Mouse (Mus musculus): Measurements from ENCODE around the gene Slc7a6os. TPM values are rescaled to one million over a fixed set of nuclear protein-coding genes. Genes with fewer than 3 reads are reported as not detected.

Slc7a6os gene
- total and polyA plus RNA-seq, 3 experiments: 38.7 to 65.1 (median 62.5) TPM

DNA sequence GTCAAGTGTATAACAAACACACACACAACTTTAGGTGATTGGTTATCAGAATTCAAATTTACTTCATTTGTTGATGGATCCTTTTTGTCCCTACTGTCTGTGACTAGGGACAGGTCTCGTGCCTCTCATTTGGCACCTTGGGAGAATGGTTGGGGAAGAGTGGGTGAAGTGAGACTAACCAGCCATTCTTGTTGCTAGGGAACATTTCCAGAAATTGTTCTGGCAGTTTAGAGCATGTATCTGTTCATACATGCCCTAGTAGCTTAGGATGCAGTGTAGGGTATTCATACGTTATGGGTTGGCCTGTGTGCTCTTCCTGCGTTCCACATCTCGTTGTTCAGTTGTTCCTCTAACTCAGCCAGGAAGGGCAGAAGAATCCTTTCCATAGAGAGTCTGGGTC is 21.6 kb downstream of the Slc7a6os start:
- peaks cover 11 to 22% of the 10 kb centered on the region in 2 experiments; a peak in 3 of 4 replicates for H3K4me1 ChIP-seq (ENCODE audit: control insufficient read depth in 1 of 2, insufficient read depth in 2 of 2)
- in situ Hi-C loops (cut with MboI; ENCODE audit: low pct_ligation_motif_present, low pct_unique_long_range_greater_than_20kb, low sequenced_read_pairs) (no loop called here), dilution Hi-C loops (cut with MboI; ENCODE audit: extremely low pct_ligation_motif_present, extremely low pct_unique_long_range_greater_than_20kb, low sequenced_read_pairs) (no loop called here)
- DNase-seq (ENCODE audit: extremely low read depth): no peak
- peaks cover 48 to 90% of the 10 kb centered on the region in 2 experiments for H3K36me3 ChIP-seq (replicated peaks in 1 of 2; ENCODE audit: control insufficient read depth in 1 of 2, insufficient read depth in 1 of 2, low read length in 1 of 2)
- no peak overlapping the region for H3K4me2 ChIP-seq (ENCODE audit: insufficient read depth, low read depth, poor library complexity, severe bottlenecking)
- H3K4me3 ChIP-seq (replicated peaks in 1 of 3; ENCODE audit: low read depth in 2 of 3, low read length in 2 of 3, poor library complexity in 1 of 3): no peak overlapping the region
- no peak for TF ChIP-seq MAX (IDR thresholded peaks at IDR 0.05; ENCODE audit: low read length)
- no peak for TF ChIP-seq CHD1 (IDR thresholded peaks at IDR 0.05; ENCODE audit: low read depth, low read length)
- TF ChIP-seq HCFC1 (IDR thresholded peaks at IDR 0.05; ENCODE audit: low read depth, low read length): no peak
- no peak for TF ChIP-seq ZMIZ1 (IDR thresholded peaks at IDR 0.05; ENCODE audit: low read depth, low read length)
- TF ChIP-seq KAT2A (IDR thresholded peaks at IDR 0.05; ENCODE audit: insufficient replicate concordance, low read length): no peak
- no peak for TF ChIP-seq POLR2AphosphoS2 (IDR thresholded peaks at IDR 0.05; ENCODE audit: low read depth, low read length)
- no peak for TF ChIP-seq POLR2A (IDR thresholded peaks at IDR 0.05; ENCODE audit: low read depth, low read length)
- no peak for TF ChIP-seq CHD2 (IDR thresholded peaks at IDR 0.05; ENCODE audit: low read length)
- TF ChIP-seq ZNF384 (IDR thresholded peaks at IDR 0.05; ENCODE audit: low read depth, low read length): no peak
- TF ChIP-seq RAD21 (IDR thresholded peaks at IDR 0.05; ENCODE audit: low read depth, low read length): no peak
- TF ChIP-seq MAZ (IDR thresholded peaks at IDR 0.05; ENCODE audit: low read depth, low read length): no peak
- TF ChIP-seq ZC3H11A (IDR thresholded peaks at IDR 0.05; ENCODE audit: low read depth, low read length): no peak
- no peaks in the 10 kb centered on the region for H3K9me3 ChIP-seq (replicated peaks; ENCODE audit: low read length)
- H3K79me2 ChIP-seq (replicated peaks; ENCODE audit: control insufficient read depth, extremely low read depth, insufficient read depth, poor library complexity, severe bottlenecking): no peaks in the 10 kb centered on the region; the same call in 1 of the 2 replicates
- no peaks in the 10 kb centered on the region for H3K27me3 ChIP-seq (replicated peaks)
- H3K27ac ChIP-seq (ENCODE audit: insufficient read depth, low read depth): no peak overlapping the region
- no peak overlapping the region for H3K9ac ChIP-seq (ENCODE audit: insufficient read depth, low read depth)

DNA sequence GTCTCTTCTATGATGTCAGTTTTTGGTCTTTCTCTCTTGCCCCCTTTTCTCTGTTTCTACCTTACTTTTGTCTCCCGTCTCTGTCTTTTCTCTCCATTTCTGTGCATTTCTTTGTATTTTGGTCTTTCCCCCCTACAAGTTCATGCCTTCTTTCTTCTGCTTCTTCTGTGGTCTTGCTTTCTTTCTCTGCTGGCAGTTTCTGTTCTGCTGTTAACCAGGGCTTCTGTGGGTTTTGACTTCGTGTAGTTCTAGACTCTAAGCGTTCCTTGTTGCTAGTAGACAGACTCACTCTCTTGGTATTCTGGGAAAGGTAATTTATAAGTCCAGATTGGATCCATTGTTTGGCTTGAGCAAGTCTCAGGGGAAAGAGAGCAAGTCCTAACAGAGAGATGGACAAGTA is 24.3 kb downstream of the Slc7a6os start:
- TF ChIP-seq IRF4 (IDR thresholded peaks at IDR 0.05; ENCODE audit: low read depth, low read length) (peak; percentile 11; the same call in 1 of the 2 replicates), TBP (conservative IDR thresholded peaks at IDR 0.05; ENCODE audit: low read depth, low read length) (no peak), EP300 (IDR thresholded peaks at IDR 0.05; ENCODE audit: low read length) (peak; percentile 60; the same call in 1 of the 2 replicates)
- dilution Hi-C loops (cut with MboI; ENCODE audit: extremely low pct_ligation_motif_present, extremely low pct_unique_long_range_greater_than_20kb, low sequenced_read_pairs) (no loop called here), in situ Hi-C loops (cut with MboI; ENCODE audit: low pct_ligation_motif_present, low pct_unique_long_range_greater_than_20kb, low sequenced_read_pairs) (no loop called here)
- DNase-seq (ENCODE audit: extremely low read depth): no peak
- Histone ChIP-seq H3K27me3 (replicated peaks) (no peaks in the 10 kb centered on the region), H3K36me3 (replicated peaks in 1 of 2; ENCODE audit: control insufficient read depth in 1 of 2, insufficient read depth in 1 of 2, low read length in 1 of 2) (peaks cover 38 to 90% of the 10 kb centered on the region in 2 experiments), H3K4me1 (ENCODE audit: control insufficient read depth in 1 of 2, insufficient read depth in 2 of 2) (peaks cover 11 to 22% of the 10 kb centered on the region in 2 experiments; a peak in 3 of 4 replicates), H3K4me2 (ENCODE audit: insufficient read depth, low read depth, poor library complexity, severe bottlenecking) (peak overlapping the region; percentile 4; the same call in 1 of the 2 replicates), H3K79me2 (replicated peaks; ENCODE audit: control insufficient read depth, extremely low read depth, insufficient read depth, poor library complexity, severe bottlenecking) (no peaks in the 10 kb centered on the region; the same call in none of the 2 replicates), H3K9me3 (replicated peaks; ENCODE audit: low read length) (no peaks in the 10 kb centered on the region), H3K27ac (ENCODE audit: insufficient read depth, low read depth) (peak overlapping the region; percentile 51; the same call in 1 of the 2 replicates), H3K4me3 (replicated peaks in 1 of 3; ENCODE audit: low read depth in 2 of 3, low read length in 2 of 3, poor library complexity in 1 of 3) (no peak overlapping the region), H3K9ac (ENCODE audit: insufficient read depth, low read depth) (peak overlapping the region; percentile 45)

Data from CH12.LX (cell line).